ENCODE assay signal across 9 mouse cellular contexts in genomic region chr16:76896305-76896704, GRCm38 (mm10).
DNase-seq lines count a peak whose midpoint lies in the region; ATAC-seq and TF ChIP-seq lines count a peak whose summit lies in the region.
"Had no signal": no experiment of that assay in that cellular context is flagged by ENCODE, and none has a peak within 500 bp of the region (broad histone marks: within the 10 kb centered on the region; RNA-seq: fewer than 3 reads in every experiment).

No protein-coding gene starts in this region.

- no peaks in the 10 kb centered on the region for H3K9me3 ChIP-seq in intestine, postnatal 0 days (ENCODE audit: control insufficient read depth)
- H3K9me3 ChIP-seq in midbrain, embryonic 13.5 days: no peaks in the 10 kb centered on the region

- no peaks in the 10 kb centered on the region for H3K4me1 ChIP-seq in intestine, postnatal 0 days (replicated peaks; ENCODE audit: control insufficient read depth, insufficient read depth, low read length)
- peaks cover 6% of the 10 kb centered on the region; the same call in 1 of the 2 replicates for H3K4me1 ChIP-seq in midbrain, embryonic 13.5 days (replicated peaks)
- H3K4me1 ChIP-seq in cerebellum, adult 2 months (ENCODE audit: control insufficient read depth, insufficient read depth, low read length): no peaks in the 10 kb centered on the region

- H3K4me2 ChIP-seq in intestine, postnatal 0 days (replicated peaks; ENCODE audit: low read depth): peak overlapping the region; percentile 21; the same call in 1 of the 2 replicates
- peak overlapping the region; percentile 43 for H3K4me2 ChIP-seq in midbrain, embryonic 13.5 days (replicated peaks)

- no peaks in the 10 kb centered on the region for H3K27me3 ChIP-seq in intestine, postnatal 0 days (replicated peaks; ENCODE audit: control insufficient read depth, insufficient read depth, low read length)
- H3K27me3 ChIP-seq in midbrain, embryonic 13.5 days: no peaks in the 10 kb centered on the region
- no peaks in the 10 kb centered on the region for H3K27me3 ChIP-seq in cerebellum, adult 2 months (ENCODE audit: control insufficient read depth, insufficient read depth, low read length)

- 26% methylated on average over 13 of the region's 13 CpGs for WGBS in intestine, postnatal 0 days
- 12% methylated on average over 13 of the region's 13 CpGs for WGBS in midbrain, embryonic 13.5 days
- WGBS in cerebellum, adult 2 months: 13% methylated on average over 13 of the region's 13 CpGs

- H3K36me3 ChIP-seq in intestine, postnatal 0 days (ENCODE audit: control insufficient read depth, insufficient read depth): no peaks in the 10 kb centered on the region
- H3K36me3 ChIP-seq in midbrain, embryonic 13.5 days: no peaks in the 10 kb centered on the region

- no peak for ATAC-seq in intestine, postnatal 0 days
- ATAC-seq in midbrain, embryonic 13.5 days: 0 out of 2 replicates have a peak, but pooled peaks have one; percentile 45
- no peak for ATAC-seq in monocyte, adult 5-6 weeks (replicated peaks; ENCODE audit: insufficient number of reproducible peaks, low FRiP score, low TSS enrichment, poor library complexity, severe bottlenecking)

- TF ChIP-seq POLR2A in cerebellum, adult 2 months (IDR thresholded peaks at IDR 0.05; ENCODE audit: borderline replicate concordance, insufficient read depth, low read length): no peak

- H3K9ac ChIP-seq in intestine, postnatal 0 days (ENCODE audit: low read depth, low read length): no peak overlapping the region
- no peak overlapping the region for H3K9ac ChIP-seq in midbrain, embryonic 13.5 days (replicated peaks)
- H3K9ac ChIP-seq: liver, embryonic 14.5 days had no signal

- H3K27ac ChIP-seq in intestine, postnatal 0 days (ENCODE audit: low read depth, low read length): no peak overlapping the region
- no peak overlapping the region for H3K27ac ChIP-seq in midbrain, embryonic 13.5 days
- H3K27ac ChIP-seq in cerebellum, adult 2 months (ENCODE audit: insufficient read depth, low read length): no peak overlapping the region
- H3K27ac ChIP-seq: liver, embryonic 14.5 days had no signal

- no peak overlapping the region for H3K4me3 ChIP-seq in intestine, postnatal 0 days (ENCODE audit: low read depth, low read length)
- H3K4me3 ChIP-seq in midbrain, embryonic 13.5 days (replicated peaks): no peak overlapping the region
- H3K4me3 ChIP-seq in cerebellum, adult 2 months (replicated peaks; ENCODE audit: insufficient read depth, low read depth, low read length): no peak overlapping the region

- TF ChIP-seq CTCF in intestine, postnatal 0 days (IDR thresholded peaks at IDR 0.05; ENCODE audit: low read depth): no peak
- no peak for TF ChIP-seq CTCF in cerebellum, adult 2 months (IDR thresholded peaks at IDR 0.05; ENCODE audit: borderline replicate concordance, insufficient read depth, low read depth, low read length)

- DNase-seq in adrenal gland, adult 2 months: peak; percentile 15
- DNase-seq in adrenal gland, postnatal 4 days (ENCODE audit: low spot score in 2 of 2): no peak
- DNase-seq in embryo, embryonic 9.5 days (ENCODE audit: extremely low spot score): peak; percentile 45
- DNase-seq in cerebellum, adult 2 months: no peak
- DNase-seq in cerebellum, adult 9-11 months: no peak

Comparison
In these comparisons a context has a peak if more than half of its experiments do, and no peak if none do; other contexts are left out.
1. DNase-seq: peak in adrenal gland, adult 2 months (single experiment) and embryo, embryonic 9.5 days (single experiment); none in adrenal gland, postnatal 4 days (0 of 2), cerebellum, adult 2 months (0 of 2) and cerebellum, adult 9-11 months (single experiment).